Mouse (Mus musculus) left cerebral cortex, postnatal 25 days (tissue): ENCODE results near the gene Spesp1. TPM values are rescaled to one million over a fixed set of nuclear protein-coding genes. Genes with fewer than 3 reads are reported as not detected.

ENCODE experiments used
- DNase-seq, 2 experiments: peaks; one replicate each; pipeline ENCODE4 v3.0.0; 2022; ENCODE audit warnings: low spot score in 2 of 2, mixed read lengths in 1 of 2
- intact Hi-C: fragments of 180-260 bp; cut with DNase I; formaldehyde crosslinking; loops from one replicate; pipeline ENCODE4 v1.15.1; 2025
- total RNA-seq, 2 experiments: library from RNA; stranded (reverse); gene quantifications; 2 replicates each; pipeline ENCODE4 v1.2.3; 2021

The Spesp1 gene
- total RNA-seq = not detected

- DNase-seq = no peak
These were observed at the start of gene Spesp1 for GRCm38 (mm10) chr9:62281991-62282390. Gene Spesp1, minus strand, starts transcription at chr9:62282208.

DNA sequence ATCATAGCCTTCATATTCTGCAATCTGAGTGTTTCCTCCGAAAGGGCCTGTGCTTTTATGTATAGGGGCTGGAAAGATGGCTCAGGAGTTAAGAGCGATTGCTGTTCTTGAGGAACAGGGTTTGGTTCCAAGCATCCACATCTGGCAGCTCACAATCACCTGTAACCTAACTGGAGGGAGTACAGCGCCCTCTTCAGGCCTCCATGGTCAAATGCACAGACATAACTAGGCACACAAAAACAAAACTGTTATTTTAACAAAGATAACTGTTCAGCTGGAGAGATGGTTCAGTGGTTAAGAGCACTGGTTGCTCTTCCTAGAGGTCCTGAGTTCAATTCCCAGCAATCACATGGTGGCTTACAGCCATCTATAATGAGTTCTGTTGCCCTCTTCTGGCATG lies 44.0 kb upstream of the Spesp1 start:
- intact Hi-C loops = no loop called here
- DNase-seq = no peak

More at GRCm38 (mm10) chr9:62281991-62282390, at the start of gene Spesp1:
- intact Hi-C loops = loop anchor here (10.0 kb wide), 1 partner anchor 853 kb away; no protein-coding TSS in a partner anchor

- DNase-seq = no peak
- intact Hi-C loops = no loop called here
These were observed 41.8 kb upstream of the Spesp1 start for GRCm38 (mm10) chr9:62323816-62324215.

DNA sequence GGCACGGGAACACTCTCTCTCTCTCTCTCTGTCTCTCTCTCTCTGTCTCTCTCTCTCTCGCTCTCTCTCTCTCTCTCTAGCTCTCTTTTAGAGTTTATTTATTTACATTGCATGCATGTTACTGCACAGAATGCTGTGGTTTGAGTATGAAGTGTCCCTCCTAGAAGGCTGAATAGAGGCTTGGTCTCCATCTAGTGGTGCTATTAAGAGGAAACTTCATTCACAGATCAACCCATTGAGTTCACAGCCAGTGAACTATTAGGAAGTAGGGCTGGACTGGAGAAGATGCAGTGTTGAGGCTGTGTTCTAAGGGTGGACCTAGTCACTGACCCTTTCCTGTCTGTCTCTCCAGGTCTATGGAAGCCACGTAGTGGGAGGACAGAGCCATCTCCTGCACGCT lies 36.7 kb upstream of the Spesp1 start:
- DNase-seq = no peak
- intact Hi-C loops = no loop called here

DNA sequence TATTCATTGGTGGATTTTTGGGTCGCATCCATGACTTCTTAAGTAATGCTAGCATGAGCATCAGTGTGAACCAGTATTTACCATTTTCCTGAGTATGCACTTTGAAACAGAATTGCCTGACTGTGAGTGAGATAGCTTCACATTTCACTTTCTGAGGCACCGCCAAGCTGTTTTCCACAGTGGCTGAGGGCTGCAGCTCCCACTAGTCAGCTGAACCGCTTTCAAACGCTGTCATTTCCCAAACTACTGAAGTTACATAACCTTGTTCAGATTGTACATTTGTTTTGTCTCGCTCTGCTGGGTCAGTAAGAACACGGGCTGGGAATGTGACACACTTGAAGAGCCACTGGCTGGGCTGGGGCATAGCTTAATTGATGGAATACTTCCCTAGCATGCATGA lies 33.5 kb upstream of the Spesp1 start:
- DNase-seq = peak; percentile 14 to 67

GRCm38 (mm10) chr9:62296891-62297290 lies 14.9 kb upstream of the Spesp1 start:
- intact Hi-C loops = loop anchor here (10.0 kb wide), 1 partner anchor 118 kb away; no protein-coding TSS in a partner anchor
- DNase-seq = no peak

More for the DNA sequence above, 33.5 kb upstream of the Spesp1 start:
- intact Hi-C loops = no loop called here

DNA sequence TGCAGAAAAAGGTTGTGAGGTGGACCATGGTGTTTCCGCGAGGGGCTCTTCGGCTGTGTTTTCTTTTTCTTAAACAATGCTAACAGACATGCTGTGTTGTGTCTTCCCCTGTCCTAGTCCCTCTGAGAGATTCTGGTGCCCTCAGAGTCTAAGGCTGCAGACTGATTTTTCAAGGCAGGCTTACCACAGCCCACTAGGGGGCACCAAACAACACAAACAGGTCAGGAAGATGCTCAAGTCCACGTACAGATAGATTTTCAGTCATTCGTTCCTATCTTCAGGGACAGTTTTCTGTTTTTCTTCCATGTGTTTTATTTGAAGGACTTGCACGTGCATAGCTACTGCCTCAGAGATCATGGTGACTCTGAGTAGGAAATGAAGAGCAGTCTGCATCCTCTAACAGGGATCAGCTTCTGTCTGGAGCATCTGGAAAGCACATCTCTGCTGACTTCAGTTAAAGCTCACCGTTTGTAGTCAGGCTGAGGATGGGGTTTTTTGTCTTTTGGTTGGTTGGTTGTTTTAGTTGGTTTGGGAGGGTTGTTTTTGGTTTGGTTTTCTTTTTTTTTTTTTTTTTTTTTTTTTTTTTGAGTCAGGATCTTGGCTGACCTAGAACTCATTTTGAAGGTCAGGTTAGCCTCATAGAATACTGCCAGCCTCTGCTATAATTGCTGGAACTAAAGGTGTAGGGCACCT lies 13.1 kb upstream of the Spesp1 start:
- intact Hi-C loops = loop anchor here (1.0 to 10.0 kb wide), 3 partner anchors 78 to 258 kb away; no protein-coding TSS in a partner anchor
- peak; percentile 84 to 91 for DNase-seq

DNA sequence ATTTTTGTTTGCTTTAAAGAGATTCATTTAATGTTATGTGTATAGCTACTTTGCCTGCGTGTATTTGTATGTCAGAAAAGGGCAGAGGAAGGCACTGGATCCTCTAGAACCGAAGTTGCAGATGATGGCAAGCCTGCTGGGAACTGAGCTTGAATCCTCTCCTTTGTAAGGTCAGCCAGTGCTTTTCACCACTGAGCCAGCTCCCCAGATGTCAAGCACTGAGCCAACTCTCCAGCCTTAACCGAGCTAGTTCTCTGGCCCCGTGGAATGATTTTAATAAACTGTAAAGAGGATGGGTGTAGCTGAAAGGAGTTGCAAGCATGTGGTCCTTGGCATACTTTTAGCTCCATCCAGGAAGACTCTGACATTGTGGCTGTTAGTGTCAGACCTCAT lies 5.6 kb upstream of the Spesp1 start:
- intact Hi-C loops = loop anchor here (2.0 to 10.0 kb wide), 4 partner anchors 185 to 847 kb away; no protein-coding TSS in a partner anchor
- no peak for DNase-seq

DNA sequence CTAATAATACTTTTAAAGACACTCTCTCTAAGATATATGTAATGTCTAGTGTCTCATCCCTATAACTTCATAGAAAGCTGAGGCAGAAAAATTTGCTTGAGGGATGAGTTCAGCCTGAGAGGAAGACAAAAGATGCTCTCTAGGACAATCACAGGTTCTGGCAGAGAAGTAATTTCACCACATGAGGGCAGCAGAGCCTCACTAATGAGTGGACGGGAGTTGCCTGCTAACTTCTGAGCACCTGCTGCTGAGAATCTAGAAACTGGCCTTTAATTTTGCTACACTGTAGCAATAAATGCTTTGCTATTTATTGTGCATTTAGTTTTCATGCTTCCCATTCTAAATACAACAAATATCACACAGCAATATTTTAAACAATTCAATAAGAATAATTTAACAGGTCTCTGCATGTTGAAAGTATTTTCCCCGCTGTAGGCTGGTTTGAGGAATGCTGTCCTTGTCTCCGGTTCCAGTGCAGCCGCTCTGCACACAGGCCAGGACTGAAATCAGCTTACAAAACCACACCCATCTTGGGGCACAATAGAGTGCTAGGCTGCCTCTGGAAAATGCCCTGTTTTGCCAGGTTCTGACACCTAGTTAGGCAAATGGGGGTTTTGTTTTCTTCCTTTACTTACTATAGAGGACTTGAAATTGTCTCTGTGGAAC lies 5.1 kb upstream of the Spesp1 start:
- DNase-seq = peak; percentile 67 to 87
- intact Hi-C loops = loop anchor here (2.0 to 10.0 kb wide), 4 partner anchors 185 to 848 kb away; no protein-coding TSS in a partner anchor

DNA sequence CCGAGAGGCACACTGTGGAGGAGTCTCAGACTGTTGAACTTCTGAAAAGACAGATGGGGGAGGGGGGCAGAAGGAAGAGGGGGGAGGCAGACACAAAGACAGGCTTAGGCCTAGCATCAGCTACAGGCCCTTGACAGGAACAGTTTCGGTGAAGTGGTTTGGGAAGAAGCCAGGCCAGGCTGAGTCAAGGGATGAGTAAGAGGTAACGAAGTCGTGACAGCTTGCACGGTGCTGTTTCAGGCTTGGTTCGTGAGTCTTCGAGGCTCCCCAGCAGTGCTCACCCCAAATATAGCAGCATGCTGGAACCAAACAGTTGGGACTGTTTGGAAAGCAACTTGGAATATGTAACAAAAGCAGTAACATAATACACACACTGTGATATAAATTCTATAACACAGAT lies 2.3 kb upstream of the Spesp1 start:
- intact Hi-C loops = loop anchor here (2.0 to 10.0 kb wide), 2 partner anchors 543 to 851 kb away; no protein-coding TSS in a partner anchor
- peak; percentile 69 to 97 for DNase-seq

- intact Hi-C loops = no loop called here
- DNase-seq = peak; percentile 37 to 61
These were observed 5.1 kb downstream of the Spesp1 start for GRCm38 (mm10) chr9:62276899-62277298.

DNA sequence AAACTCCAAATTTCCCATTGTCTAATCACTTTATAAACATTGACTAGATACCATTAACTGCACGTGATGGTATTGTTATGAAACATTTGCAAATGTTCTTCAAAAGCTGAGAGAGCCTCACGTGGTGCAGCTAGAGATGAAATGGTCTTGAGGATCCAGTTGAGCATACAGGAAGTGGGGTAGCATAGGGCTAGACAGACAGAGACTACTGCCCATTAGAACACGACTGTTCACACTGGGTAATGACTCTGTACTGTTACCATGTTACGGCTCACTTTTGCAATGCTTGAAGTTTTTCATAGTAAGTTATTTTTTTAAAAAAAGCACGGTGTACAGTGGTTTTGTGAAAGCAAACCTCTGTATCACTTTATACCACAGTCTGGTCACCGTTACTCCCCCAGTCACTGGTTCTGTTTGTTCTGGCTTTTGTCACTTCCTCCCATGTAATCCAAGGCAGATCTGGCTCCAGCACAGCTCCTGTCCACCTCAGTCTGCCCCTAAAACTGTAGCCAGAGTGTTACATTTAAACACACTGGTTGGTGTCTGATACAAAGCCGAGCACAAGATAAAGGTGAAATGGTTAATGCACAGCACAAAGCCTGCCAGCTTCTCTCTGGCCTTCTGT lies 11.1 kb downstream of the Spesp1 start:
- intact Hi-C loops = no loop called here

DNA sequence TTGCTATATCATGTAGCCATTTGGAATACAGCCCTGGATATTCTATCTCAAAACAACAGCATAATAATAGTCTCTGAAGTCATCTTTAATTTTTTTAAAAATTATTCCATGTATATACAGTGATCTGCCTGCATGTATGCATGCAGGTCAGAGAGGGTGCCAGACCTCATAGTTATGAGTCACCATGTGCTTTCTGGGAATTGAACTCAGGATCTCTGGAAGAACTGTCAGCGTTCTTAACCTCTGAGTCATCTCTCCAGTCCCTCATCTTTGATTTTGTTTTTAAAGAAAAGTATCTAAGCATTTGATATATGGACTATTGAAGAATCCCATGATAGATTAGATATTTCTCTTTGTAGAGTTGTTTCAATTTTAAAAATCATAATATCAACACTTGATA lies 12.8 kb downstream of the Spesp1 start:
- DNase-seq = no peak
- intact Hi-C loops = no loop called here

More for the DNA sequence above, 11.1 kb downstream of the Spesp1 start:
- no peak for DNase-seq

DNA sequence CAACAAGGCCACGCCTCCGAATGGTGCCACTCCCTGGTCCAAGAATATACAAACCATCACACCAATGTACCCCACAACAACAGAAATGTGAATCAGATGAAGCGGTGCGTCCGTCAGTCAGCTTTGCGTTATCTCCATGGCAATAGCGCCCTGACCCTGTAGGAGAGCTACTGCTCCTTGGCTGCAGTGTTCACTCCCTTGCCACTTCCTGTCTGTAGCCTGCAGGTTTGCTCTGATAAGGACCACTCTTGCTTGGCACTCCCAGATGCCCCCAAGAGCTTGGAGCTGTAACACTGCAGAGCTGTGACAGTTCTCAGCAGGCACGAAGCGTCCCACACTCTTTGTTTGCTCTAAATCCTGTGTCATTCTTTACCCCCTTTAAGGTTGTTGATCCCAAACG lies 16.7 kb downstream of the Spesp1 start:
- no peak for DNase-seq
- intact Hi-C loops = no loop called here

- no peak for DNase-seq
- intact Hi-C loops = no loop called here
These were observed 18.4 kb downstream of the Spesp1 start for GRCm38 (mm10) chr9:62263652-62264051.

- intact Hi-C loops = no loop called here
These were observed 20.6 kb downstream of the Spesp1 start for GRCm38 (mm10) chr9:62261406-62261805.

GRCm38 (mm10) chr9:62261006-62261405 lies 21.0 kb downstream of the Spesp1 start:
- intact Hi-C loops = no loop called here

More at GRCm38 (mm10) chr9:62261406-62261805, 20.6 kb downstream of the Spesp1 start:
- DNase-seq = no peak

DNA sequence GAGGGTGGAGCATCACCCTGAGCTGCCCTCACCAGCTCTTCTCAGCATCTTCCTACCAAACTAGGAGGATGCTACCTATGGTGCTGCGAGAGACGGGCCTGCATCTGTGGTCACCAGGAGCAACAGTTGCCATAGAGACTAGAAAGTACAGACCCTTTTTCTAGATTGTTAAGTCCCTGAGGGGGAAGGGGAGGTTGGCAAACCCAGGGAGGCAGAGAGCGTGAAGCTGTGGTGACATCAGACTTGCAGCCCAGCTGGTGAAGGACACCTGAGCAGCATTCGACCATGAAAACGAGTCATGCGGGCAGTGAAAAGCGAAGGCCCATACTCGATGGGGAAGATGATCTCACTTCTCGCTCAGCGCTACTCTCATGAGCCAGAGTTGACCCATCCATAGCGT lies 24.0 kb downstream of the Spesp1 start:
- peak in 1 of 2 experiments; percentile 36 for DNase-seq
- intact Hi-C loops = no loop called here

More at GRCm38 (mm10) chr9:62261006-62261405, 21.0 kb downstream of the Spesp1 start:
- DNase-seq = peak in 1 of 2 experiments; percentile 28

GRCm38 (mm10) chr9:62255896-62256576 lies 26.0 kb downstream of the Spesp1 start:
- intact Hi-C loops = no loop called here
- DNase-seq = peak in 1 of 2 experiments; percentile 26
